Mouse (Mus musculus) heart, adult 11 months (tissue): ENCODE data around the gene Dusp28.

Experiments used
- DNase-seq: peaks from one replicate; pipeline ENCODE4 v3.0.0; 2022

Dusp28 gene

DNA sequence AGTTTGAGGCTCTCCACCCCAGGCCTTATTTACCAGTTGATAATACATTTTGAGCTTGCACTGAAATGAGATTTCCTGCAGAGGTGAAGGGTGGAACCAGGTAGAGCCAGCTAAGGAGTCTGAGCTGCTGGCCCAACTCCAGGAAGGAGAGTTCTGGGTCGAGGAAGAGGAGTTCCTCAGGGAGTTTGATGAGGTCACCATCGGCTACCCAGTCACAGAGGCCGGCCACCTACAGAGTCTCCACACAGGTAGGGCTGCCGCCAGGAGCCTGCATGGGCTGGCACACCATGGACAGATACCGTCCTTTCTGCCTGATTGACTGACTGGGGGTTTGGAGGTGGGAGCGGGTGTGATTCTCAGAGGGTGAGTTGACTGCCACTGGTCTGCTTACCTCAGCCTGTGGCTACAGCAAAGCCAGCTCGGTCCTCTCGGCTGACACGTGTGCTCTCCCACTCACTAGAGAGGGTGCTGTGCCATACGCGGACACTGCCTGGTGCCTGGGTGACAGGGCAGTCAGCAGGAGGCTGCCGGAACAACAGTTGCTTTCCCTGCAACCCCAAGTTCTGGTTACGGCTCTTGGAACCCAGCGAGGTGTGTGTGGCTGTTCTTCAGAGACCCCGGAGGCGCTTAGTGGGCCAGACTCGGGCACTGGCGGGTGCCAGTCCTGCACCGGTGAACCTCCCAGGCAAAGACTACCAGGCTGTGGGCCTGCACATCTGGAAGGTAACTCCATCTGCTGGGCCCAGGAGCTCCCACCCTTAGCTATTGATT, 36.6 kb downstream of the Dusp28 start:
- peak; percentile 83 for DNase-seq

DNA sequence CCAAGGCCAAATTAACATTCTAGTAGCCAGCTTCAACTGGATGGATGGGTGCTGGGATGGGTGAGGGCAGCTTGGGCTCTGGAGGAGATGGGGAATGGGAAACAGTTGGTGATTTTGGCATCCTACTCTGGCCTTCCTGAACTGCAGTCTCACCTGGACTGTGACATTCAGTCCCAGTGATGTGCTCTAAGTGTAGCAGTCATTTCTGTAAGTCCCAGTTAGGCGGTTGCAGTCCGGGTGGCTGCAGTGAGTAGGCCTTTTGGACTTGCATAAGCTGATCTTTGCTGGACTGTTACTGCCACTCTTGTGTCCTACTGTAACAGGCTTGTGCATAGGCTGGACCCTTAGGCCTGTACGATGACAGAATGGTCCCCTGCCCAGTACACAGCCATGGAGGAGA, 41.2 kb downstream of the Dusp28 start:
- peak; percentile 77 for DNase-seq

DNA sequence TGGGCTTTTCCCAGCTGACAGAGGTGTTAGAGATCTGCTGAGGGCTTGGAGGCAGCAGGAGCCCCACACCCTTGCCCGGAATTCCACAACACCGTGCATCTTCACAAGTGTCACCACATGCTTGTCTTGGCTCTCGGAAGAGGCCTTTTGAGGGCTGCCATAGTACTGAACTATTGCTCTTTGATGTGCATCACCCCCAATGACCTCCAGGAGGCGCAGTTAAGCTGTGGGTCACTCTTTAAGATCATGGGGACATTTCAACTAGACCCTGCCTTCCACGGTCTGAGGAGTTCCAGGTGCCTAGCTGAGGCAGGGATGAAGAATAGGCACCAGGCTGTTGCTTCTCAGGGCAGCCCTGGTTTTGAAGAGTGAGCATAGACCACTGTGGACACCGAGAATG, 42.6 kb downstream of the Dusp28 start:
- peak; percentile 83 for DNase-seq

DNA sequence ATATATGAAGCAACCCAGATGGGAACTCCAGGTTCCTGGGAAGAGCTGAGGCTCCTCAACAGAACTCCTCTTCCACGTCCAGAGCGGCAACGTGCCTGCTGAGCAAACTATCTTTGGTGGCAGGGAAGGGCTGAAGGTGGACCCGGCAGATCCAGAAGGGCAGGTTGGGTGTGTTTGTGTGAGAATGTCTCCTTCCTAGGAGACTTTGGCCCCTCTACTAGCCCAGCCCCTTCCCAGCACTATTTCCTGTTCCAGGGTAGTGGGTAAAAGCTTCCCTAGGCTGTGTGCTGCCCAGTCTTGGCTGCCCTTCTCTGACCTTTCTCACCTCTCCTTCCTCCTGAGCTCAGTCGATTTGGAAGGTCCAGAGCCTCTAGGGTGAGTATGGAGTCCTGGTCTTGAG, 43.8 kb downstream of the Dusp28 start, which contains the start of gene Gpr35:
TSS of gene Gpr35 (plus strand) at position 259 of the 400 bp plus-strand sequence.
- DNase-seq = no peak

DNA sequence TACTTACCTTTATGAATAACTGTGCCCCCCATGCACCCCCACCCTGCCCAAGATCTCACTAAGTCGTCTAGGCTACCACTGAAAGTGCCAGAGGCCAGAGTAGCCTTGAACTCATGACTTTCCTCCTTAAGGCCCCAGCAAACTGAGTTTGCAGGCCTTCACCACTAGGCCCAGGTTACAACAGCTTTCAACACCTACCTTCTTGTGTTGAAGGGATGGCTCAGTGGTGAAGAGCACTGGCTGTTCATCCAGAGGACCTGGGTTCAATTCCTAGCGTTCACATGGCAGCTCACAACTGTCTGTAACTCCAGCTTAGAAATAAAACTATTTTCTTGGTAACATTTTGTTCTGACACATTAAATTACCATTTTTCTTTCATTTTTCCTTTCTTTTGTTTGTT, 46.9 kb downstream of the Dusp28 start:
- DNase-seq = peak; percentile 49

DNA sequence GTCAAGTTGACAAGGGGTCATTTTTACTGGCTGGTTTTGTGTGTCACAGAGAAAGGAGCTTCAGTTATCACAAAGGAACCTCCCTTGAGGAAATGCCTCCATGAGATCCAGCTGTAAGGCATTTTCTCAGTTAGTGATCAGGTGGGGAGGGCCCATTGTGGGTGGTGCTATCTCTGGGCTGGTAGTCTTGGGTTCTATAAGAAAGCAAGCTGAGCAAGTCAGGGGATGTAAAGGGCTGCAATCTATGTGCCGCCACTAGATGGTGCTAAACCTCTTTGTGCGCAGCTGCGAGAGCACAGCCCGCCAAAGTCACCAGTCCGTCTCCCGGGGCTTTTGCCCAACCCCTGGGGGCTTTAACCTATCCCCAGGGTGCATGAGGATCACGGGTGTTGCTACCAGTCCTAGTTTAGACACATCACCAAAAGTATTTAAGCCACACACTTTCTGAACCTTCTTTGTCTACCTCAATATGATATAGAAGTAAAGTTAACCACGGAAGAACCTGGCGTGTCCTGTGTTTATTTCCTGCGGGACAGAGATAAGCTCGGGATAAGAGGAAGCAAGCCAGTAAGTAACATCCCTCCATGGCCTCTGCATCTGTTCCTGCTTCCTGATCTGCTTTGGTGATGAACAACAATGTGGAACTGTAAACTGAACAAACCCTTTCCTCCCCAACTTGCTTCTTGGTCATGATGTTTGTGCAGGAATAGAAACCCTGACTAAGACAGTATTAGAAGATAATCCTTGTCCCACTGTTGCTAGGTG, 50.0 kb downstream of the Dusp28 start:
- DNase-seq = peak; percentile 95
